Mouse (Mus musculus) yolk sac, embryonic 10.5 days (tissue): Measurements from ENCODE around the gene Cplx3.

Source experiments
- DNase-seq: peaks from one replicate; pipeline ENCODE4 v3.0.0-alpha.2; 2017; ENCODE audit warnings: low spot score

Cplx3 gene

GRCm38 (mm10) chr9:57600620-57601352, 5.3 kb downstream of the Cplx3 start:
- DNase-seq = peak; percentile 75

GRCm38 (mm10) chr9:57598851-57599563, 7.1 kb downstream of the Cplx3 start:
- DNase-seq = no peak

- DNase-seq = no peak
These were observed 8.1 kb downstream of the Cplx3 start for GRCm38 (mm10) chr9:57597929-57598382.

DNA sequence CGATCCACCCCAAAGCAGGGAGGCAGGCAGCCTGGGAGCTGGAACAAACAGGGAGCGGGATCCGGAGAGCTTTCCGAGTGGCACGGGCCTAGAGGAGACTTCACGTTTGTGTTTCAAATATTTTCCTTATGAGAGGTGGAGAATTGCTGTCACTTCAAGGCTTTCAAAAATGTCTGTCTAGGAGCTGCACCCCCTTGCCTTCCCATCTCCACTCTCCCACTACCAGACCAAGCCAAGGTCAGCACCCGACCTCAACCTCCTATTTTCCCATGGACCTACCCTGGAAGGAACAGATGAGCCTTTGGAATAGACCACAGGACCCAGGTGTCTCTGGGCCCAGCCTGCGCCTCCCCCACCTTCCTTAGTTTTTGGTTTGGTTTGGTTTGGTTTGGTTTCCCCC, 8.8 kb downstream of the Cplx3 start:
- DNase-seq = no peak

- no peak for DNase-seq
These were observed 11.9 kb downstream of the Cplx3 start for GRCm38 (mm10) chr9:57594174-57594509.

DNA sequence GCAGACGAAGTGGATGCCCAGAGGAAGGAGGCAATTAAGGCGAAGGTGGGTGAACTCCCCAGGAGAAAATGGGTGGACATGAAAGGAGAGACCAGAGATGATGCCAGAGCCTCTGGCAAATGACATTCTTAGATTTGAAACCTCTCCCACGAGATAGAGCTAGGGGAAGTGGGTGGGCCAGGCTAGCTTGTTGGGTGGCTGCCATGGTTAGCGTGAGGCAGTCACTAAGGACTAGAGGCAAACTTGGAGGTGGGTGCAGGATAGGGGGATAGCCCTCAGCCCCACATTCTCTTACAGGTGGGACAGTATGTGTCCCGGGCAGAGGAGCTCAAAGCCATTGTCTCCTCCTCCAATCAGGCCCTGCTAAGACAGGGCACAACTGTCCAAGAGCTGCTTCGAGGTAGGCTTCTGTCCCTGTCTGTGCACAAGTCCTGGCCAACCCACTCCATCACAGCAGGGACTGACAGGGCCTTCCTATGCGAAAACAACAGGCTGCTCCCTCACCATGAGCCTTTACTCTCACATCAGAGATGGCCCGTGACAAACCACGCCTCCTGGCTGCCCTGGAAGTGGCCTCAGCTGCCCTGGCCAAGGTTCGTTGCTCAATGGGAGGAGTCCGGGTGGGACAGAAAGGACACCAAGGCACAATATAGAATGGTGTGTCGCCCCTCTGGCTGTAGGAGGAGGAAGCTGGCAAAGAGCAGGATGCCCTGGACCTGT, 12.5 kb downstream of the Cplx3 start:
- DNase-seq = peak; percentile 54

DNA sequence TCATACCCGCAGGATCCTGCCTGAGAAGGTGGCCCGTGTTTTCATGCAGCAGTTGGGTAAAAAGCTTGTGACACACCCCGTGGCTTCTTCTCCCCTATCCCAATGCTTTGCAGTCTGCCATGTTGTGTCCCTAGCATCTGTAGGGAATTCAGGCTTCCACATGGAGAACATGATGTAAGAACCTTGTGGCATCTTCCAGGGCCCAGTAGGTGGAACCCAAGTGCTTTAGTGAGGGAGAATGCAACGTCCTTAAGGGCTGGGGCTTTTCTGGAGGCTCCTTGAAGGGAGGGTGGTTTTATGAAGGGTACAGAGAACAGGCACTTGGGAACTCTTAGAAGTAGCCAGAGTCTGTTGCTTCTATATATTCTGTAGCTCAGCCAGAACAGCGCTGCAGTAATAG, 15.4 kb downstream of the Cplx3 start:
- no peak for DNase-seq

GRCm38 (mm10) chr9:57589224-57590126, 16.6 kb downstream of the Cplx3 start, which contains the start of gene Ulk3:
Gene Ulk3 (plus strand): TSS chr9:57589452.
- DNase-seq = peak; percentile 85

DNA sequence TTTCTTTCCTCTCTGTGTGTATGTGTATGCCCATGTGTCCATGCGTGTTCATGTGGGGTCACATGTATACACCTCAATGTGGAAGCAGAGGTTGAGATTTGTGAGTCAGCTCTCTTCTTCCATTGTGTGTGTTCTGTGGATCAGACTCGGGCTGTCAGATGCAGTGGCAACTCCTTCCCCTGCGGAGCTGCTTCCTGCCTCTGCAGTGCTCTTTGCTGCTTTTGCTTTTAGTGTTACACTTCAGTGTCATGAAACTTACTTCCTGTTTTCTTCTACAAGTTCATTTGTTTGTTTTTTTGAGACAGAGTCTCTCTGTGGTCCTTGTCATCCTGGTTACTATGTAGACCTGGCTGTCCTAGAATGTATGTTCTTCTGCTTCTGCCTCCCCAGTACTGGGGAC, 21.1 kb downstream of the Cplx3 start:
- DNase-seq = no peak

- DNase-seq = no peak
These were observed 28.8 kb downstream of the Cplx3 start for GRCm38 (mm10) chr9:57577144-57577849.

DNA sequence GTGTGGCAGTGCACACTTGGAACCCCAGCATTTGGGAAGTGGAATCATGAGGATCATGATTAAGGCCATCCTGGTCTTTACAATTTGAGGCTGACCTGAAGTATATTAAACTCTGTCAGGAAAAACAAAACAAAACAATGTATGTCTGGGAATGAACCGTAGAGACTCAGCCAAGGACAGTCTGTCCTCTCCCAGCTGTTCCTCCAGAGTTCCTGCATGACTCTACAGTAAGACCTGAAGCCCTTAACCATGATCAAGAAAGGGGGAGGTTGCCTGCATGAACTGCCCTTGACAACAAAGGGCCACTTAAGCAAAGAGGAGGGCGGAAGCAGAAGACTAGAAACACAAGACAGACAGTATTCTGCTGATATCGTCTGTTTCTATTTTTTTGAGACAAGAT, 30.5 kb downstream of the Cplx3 start:
- DNase-seq = no peak

DNA sequence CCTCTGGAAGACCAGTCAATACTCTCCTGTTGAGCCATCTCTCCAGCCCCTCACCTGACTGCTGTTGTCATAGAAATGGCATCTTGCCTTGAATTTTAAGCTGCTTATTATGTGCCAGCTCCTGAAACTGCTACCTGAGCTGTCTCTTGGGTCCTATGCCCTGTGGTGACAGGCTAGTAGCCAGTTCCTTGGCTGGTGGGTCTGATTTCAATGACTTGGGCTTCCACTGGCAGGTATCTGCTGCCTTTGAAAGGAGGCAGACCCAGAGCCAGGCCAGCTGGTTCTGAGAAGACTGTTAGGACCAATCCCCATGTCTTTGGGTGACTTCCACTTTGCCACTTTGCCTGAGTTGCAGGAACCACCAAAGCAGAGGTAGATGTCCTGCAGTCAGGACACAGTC, 31.7 kb downstream of the Cplx3 start:
- no peak for DNase-seq

DNA sequence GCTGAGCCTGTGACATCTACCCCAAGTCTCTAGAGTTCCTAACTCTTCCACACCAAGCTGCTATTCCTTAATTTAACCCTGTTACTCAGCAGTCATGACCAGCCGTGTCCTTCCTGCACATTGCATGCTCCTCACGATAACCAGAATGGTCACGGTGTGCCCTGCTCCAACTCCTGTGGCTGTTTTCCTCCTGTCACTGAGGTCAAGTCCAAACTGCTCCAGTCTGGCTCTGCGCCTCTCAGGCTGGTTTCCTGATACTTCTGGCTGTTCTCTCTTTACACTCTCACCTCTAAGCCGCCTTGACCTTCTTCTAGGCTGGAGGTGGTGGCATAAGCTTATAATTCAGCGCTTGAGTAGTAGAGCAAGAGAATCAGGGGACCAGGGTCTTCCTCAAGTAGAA, 37.6 kb downstream of the Cplx3 start:
- DNase-seq = no peak

DNA sequence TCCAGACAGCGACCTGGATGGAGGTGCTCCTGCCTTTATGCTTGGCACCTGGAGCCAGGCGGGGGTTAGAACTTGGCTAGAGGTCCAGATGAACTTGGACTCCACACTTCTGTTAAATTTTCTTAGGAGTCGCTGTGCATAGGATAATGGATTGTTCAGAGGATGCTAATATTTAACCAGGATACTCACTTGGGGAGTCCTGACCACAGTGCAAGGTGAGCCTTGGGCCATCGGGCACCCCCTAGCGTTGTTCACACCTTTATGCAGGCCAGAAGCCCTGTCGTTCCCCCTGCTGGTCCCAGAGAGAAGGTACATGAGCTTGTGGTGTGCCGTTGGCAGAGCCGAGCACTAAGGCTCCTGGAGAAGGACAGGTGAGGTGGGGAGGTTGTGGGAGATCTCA, 39.2 kb downstream of the Cplx3 start:
- DNase-seq = no peak

DNA sequence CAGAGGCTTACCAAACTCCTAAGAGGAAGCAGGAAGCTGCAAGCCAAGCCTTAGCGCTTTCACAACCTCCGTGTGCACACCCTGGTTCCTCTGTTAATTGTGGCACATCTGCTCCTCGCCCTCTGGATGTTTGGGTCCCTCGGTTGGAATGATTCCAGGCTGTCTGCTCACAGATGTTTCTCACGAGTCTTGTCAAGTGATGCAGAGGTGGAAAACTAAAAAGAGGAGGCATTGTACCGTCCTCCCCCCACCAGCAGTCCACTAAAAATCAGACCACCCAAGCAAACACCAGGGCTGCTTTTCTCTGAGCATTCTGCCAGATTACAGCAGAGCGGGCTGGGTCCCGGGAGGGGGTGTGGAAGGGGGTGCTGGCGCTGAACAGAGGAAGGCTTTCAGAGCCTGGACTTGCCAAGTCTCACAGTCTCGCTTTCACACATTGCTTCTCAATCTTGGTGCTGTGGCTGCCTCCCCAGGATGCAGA, 40.3 kb downstream of the Cplx3 start:
- DNase-seq = no peak

GRCm38 (mm10) chr9:57564609-57565008, 41.5 kb downstream of the Cplx3 start:
- no peak for DNase-seq

- no peak for DNase-seq
These were observed 43.1 kb downstream of the Cplx3 start for GRCm38 (mm10) chr9:57562896-57563372.

DNA sequence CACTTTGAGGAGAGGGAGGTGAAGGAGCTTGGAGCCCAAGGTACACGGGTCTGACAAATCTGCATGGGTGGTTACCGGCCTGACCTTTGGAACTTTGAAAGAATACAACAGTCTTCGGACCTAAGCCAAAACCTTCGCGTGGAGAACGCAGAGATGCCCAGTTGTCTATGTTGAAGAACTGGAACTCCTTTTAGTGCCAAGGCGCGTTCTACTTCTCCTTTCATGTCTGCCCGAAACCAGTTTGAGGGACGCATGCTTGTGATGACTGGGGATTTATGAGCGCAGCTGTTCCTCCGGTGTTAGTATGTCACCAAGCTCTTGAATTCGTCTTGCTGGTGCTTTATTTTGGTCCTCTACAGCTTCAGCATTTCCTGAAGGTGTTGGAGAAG, 44.4 kb downstream of the Cplx3 start:
- DNase-seq = no peak

- DNase-seq = peak; percentile 96
These were observed 45.0 kb downstream of the Cplx3 start, which contains the start of gene Scamp2 for GRCm38 (mm10) chr9:57560861-57561710. Gene Scamp2 (plus strand): TSS chr9:57560943.

- DNase-seq = no peak
These were observed 45.8 kb downstream of the Cplx3 start for GRCm38 (mm10) chr9:57560263-57560662.
